Mouse (Mus musculus) liver, embryonic 16.5 days (tissue): ENCODE data around the gene Gns. TPM values are rescaled to one million over a fixed set of nuclear protein-coding genes. Genes with fewer than 3 reads are reported as not detected.

Experiments
- ATAC-seq: fragments of 200-750 bp; cut with Nextera tagmentation; 2 replicates; pipeline ENCODE4 v1.8.0; 2017; ENCODE audit warnings: low read depth, mild to moderate bottlenecking, moderate number of reproducible peaks, moderate library complexity
- H3K27ac ChIP-seq: fragments of 300-500 bp; sonication (generic); 2 replicates; pipeline ENCODE4 v1.5.1; 2014; ENCODE audit warnings: mild to moderate bottlenecking, low read length
- H3K27me3 ChIP-seq: fragments of 300-500 bp; sonication (generic); 2 replicates; pipeline ENCODE4 v1.6.1; 2014; ENCODE audit warnings: low read depth, low read length, mixed read lengths; ENCODE audit not compliant: control insufficient read depth, insufficient read depth
- H3K36me3 ChIP-seq: fragments of 300-500 bp; sonication (generic); 2 replicates; pipeline ENCODE4 v1.6.1; 2014; ENCODE audit warnings: mild to moderate bottlenecking; ENCODE audit not compliant: control insufficient read depth, insufficient read depth
- H3K4me1 ChIP-seq: fragments of 300-500 bp; sonication (generic); 2 replicates; pipeline ENCODE4 v1.6.1; 2014; ENCODE audit warnings: low read depth, low read length, mixed read lengths; ENCODE audit not compliant: control insufficient read depth
- H3K4me2 ChIP-seq: fragments of 300-500 bp; sonication (generic); 2 replicates; pipeline ENCODE4 v1.6.1; 2014; ENCODE audit warnings: low read depth, low read length, mixed read lengths
- H3K4me3 ChIP-seq: fragments of 300-500 bp; sonication (generic); 2 replicates; pipeline ENCODE4 v1.5.1; 2014; ENCODE audit warnings: low read depth, mild to moderate bottlenecking, low read length
- H3K9ac ChIP-seq: fragments of 300-500 bp; sonication (generic); 2 replicates; pipeline ENCODE4 v1.6.1; 2014; ENCODE audit warnings: low read depth, low read length
- H3K9me3 ChIP-seq: fragments of 300-500 bp; sonication (generic); replicated peaks from 2 replicates; pipeline ENCODE4 v1.6.1; 2016; ENCODE audit warnings: low read length; ENCODE audit not compliant: control insufficient read depth
- WGBS: fragments of 180-500 bp; shearing (Covaris S2); extraction: QIAGEN DNeasy Blood & Tissue Kit; methylation state at CpG from one replicate; pipeline ENCODE4 v1.1.7; 2014; ENCODE audit not compliant: insufficient replicate concordance; 5-methylcytosine and 5-hydroxymethylcytosine counted together
- polyA plus RNA-seq: library from polyadenylated mRNA; unstranded; fragments of >200 nt; fragmentation: Nextera tagmentation; extraction: Ambion mirVana; gene quantifications from 2 replicates; pipeline ENCODE4 v1.2.1, GENCODE M21; 2015

Gene Gns
- polyA plus RNA-seq, 1 experiment from 2014 or later: 22.3 TPM

DNA sequence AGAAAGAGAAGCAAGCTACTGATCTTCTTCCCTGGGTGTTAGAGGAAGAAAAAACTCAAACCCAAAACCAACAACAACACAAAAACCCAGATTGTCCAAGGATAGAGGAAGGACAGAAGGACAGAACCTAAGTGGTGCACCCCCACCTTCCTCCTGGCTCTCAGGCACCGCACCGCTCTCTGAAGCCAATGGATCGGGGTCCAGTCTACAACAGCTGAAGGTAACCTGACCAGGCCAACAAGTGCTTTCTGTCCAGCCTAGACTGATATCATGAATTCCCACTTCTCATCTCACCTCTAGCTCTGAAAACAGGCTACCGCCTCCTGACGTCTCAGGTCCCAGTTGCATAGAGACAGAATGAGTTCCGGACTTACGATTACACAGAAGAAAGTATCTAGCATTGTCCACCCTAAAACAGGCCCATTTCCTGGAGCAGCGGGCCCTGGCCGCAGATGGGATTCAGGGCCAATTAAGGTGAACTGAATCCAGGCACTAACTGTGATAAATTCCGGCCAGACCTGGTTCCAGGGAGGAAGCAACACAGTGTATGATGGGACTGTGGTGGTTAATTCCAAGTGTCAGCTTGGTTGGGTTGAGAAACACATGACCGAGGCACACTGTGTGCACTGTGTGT, 56.9 kb downstream of the Gns start:
- WGBS: 79% methylated on average over 11 of the region's 11 CpGs
- H3K9me3 ChIP-seq: no peaks in the 10 kb centered on the region
- no peaks in the 10 kb centered on the region for H3K36me3 ChIP-seq
- H3K9ac ChIP-seq: no peak overlapping the region
- H3K27ac ChIP-seq: no peak overlapping the region
- no peak overlapping the region for H3K4me3 ChIP-seq
- ATAC-seq: no peak
- peaks cover 33% of the 10 kb centered on the region for H3K4me1 ChIP-seq
- H3K27me3 ChIP-seq: no peaks in the 10 kb centered on the region
- no peak overlapping the region for H3K4me2 ChIP-seq

DNA sequence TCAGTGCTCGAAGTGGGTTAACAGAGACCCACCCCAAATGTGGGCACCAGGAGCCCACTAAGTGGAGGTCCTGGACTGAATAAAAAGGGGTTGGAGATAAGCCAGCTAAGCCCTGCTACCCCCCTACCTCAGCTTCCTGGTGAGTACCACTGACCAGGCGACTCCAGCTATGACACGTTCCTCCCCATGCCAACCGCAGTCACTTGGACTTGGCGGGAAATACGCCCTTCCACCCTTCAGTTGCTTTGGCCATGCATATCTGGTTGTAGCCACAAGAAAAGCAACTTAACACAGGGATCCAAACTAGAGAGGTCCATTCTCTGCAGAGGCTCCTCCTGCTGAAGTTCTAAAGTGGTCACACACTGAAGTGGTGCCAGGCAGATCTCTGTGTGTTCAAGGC, 57.4 kb downstream of the Gns start:
- 70% methylated on average over 6 of the region's 6 CpGs for WGBS
- peaks cover 38% of the 10 kb centered on the region for H3K4me1 ChIP-seq
- no peak for ATAC-seq

GRCm38 (mm10) chr10:121423541-121424349, 58.9 kb downstream of the Gns start:
- Histone ChIP-seq H3K27ac (no peak overlapping the region), H3K27me3 (no peaks in the 10 kb centered on the region), H3K4me2 (no peak overlapping the region), H3K9ac (no peak overlapping the region), H3K36me3 (no peaks in the 10 kb centered on the region), H3K9me3 (no peaks in the 10 kb centered on the region), H3K4me3 (no peak overlapping the region), H3K4me1 (peaks cover 51% of the 10 kb centered on the region)
- ATAC-seq: no peak
- 73% methylated on average over 16 of the region's 16 CpGs for WGBS

More for the DNA sequence above, 57.4 kb downstream of the Gns start:
- Histone ChIP-seq H3K27ac (no peak overlapping the region), H3K36me3 (no peaks in the 10 kb centered on the region), H3K9ac (no peak overlapping the region), H3K4me2 (no peak overlapping the region), H3K27me3 (no peaks in the 10 kb centered on the region), H3K9me3 (no peaks in the 10 kb centered on the region), H3K4me3 (no peak overlapping the region)

DNA sequence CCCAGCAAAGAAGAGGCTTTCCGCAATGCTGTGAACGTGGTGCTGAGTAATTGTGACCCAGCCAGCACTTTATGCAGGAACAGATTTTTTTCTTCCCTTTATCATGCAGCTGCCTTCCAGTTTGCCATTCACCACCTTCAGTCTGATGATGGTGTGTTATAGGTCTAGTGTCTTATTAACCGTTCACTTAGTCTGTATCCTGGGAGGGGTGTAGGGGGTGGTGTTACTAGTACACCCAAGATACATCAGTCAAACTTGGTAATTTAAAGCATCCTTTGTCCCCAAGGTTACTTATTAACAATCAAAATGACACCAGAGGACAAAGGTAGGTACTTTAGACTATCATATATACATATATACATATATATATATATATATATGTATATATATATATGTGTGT, 59.6 kb downstream of the Gns start:
- Histone ChIP-seq H3K9me3 (no peaks in the 10 kb centered on the region), H3K36me3 (no peaks in the 10 kb centered on the region), H3K9ac (no peak overlapping the region), H3K27me3 (no peaks in the 10 kb centered on the region), H3K27ac (no peak overlapping the region), H3K4me2 (no peak overlapping the region), H3K4me1 (peaks cover 55% of the 10 kb centered on the region), H3K4me3 (no peak overlapping the region)
- ATAC-seq: no peak
- 77% methylated on average over 3 of the region's 3 CpGs for WGBS

GRCm38 (mm10) chr10:121425079-121425478, 60.2 kb downstream of the Gns start:
- H3K4me1 ChIP-seq: peaks cover 55% of the 10 kb centered on the region
- no peaks in the 10 kb centered on the region for H3K9me3 ChIP-seq
- no peak overlapping the region for H3K27ac ChIP-seq
- no peak overlapping the region for H3K9ac ChIP-seq
- no peak overlapping the region for H3K4me2 ChIP-seq
- no peak overlapping the region for H3K4me3 ChIP-seq
- H3K36me3 ChIP-seq: no peaks in the 10 kb centered on the region
- 82% methylated on average over 5 of the region's 5 CpGs for WGBS
- no peaks in the 10 kb centered on the region for H3K27me3 ChIP-seq
- no peak for ATAC-seq

- Histone ChIP-seq H3K27ac (no peak overlapping the region), H3K36me3 (no peaks in the 10 kb centered on the region), H3K9ac (no peak overlapping the region), H3K4me2 (no peak overlapping the region), H3K27me3 (no peaks in the 10 kb centered on the region), H3K4me3 (no peak overlapping the region), H3K9me3 (no peaks in the 10 kb centered on the region), H3K4me1 (peaks cover 57% of the 10 kb centered on the region)
- WGBS: 73% methylated on average over 14 of the region's 14 CpGs
- no peak for ATAC-seq
Observed at GRCm38 (mm10) chr10:121425506-121426025, 60.7 kb downstream of the Gns start.

DNA sequence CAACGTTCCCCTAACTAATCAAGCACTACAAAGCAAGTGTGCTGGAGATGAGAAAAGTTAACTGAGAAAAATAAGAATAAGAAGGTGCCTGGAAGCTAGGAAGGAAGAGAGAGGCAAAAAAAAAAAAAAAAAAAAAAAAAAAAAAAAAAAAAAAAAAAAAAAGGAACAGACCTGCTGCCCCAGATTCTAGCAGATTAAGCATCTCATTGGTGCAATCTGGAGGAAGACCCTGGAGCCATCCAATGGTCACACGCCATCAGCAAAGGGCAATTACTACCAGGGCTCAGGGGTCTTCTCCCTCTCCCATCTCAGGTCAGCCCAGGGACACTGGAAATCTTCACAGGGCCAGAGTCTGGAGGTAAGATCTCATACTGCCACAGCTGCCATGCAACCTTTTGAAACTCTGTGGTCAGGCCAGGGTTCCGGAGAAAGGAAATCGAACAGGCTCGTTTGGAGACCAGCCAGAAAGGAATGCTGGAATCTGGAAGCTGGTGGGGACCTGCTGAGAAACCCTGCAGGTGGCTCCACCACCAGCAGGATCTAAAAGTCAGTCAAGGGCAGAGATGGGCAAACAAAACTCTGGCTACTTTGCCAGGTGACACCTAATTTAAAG, 61.7 kb downstream of the Gns start:
- no peak overlapping the region for H3K27ac ChIP-seq
- no peak overlapping the region for H3K9ac ChIP-seq
- no peaks in the 10 kb centered on the region for H3K36me3 ChIP-seq
- no peak overlapping the region for H3K4me2 ChIP-seq
- peaks cover 67% of the 10 kb centered on the region for H3K4me1 ChIP-seq
- 18% methylated on average over 5 of the region's 5 CpGs for WGBS
- no peak overlapping the region for H3K4me3 ChIP-seq
- H3K9me3 ChIP-seq: no peaks in the 10 kb centered on the region
- no peak for ATAC-seq
- H3K27me3 ChIP-seq: no peaks in the 10 kb centered on the region

GRCm38 (mm10) chr10:121427136-121427535, 62.2 kb downstream of the Gns start:
- Histone ChIP-seq H3K4me1 (peaks cover 72% of the 10 kb centered on the region), H3K36me3 (no peaks in the 10 kb centered on the region), H3K9me3 (no peaks in the 10 kb centered on the region), H3K27ac (no peak overlapping the region; the same call in 1 of the 2 replicates), H3K4me3 (no peak overlapping the region), H3K4me2 (no peak overlapping the region), H3K9ac (no peak overlapping the region), H3K27me3 (no peaks in the 10 kb centered on the region)
- ATAC-seq: no peak
- 53% methylated on average over 5 of the region's 5 CpGs for WGBS
